Mouse (Mus musculus): Measurements from ENCODE around the gene Cbx8. TPM values are rescaled to one million over a fixed set of nuclear protein-coding genes. Genes with fewer than 3 reads are reported as not detected.

The Cbx8 gene
- total and polyA plus RNA-seq, 2 experiments from 2014 or later, result 6.5 to 10.0 TPM

- Histone ChIP-seq H3K4me2 (ENCODE audit: low read depth, low read length) (no peak overlapping the region), H3K4me3 (ENCODE audit: low read length) (no peak overlapping the region), H3K27ac (no peak overlapping the region), H3K9me3 (ENCODE audit: low read length) (no peaks in the 10 kb centered on the region), H3K36me3 (ENCODE audit: insufficient read depth, low read length) (no peaks in the 10 kb centered on the region), H3K27me3 (ENCODE audit: insufficient read depth, low read length) (0 out of 2 replicates have a peak, but pooled peaks cover 8% of the 10 kb centered on the region), H3K4me1 (ENCODE audit: insufficient read depth, low read length) (peaks cover 15% of the 10 kb centered on the region), H3K9ac (replicated peaks; ENCODE audit: low read length) (no peak overlapping the region)
- TF ChIP-seq CTCF (IDR thresholded peaks at IDR 0.05; ENCODE audit: low read depth), result no peak
- DNase-seq (ENCODE audit: low spot score) (no peak), ATAC-seq (no peak)
- WGBS, result 87% methylated on average over 7 of the region's 7 CpGs
Measured at GRCm38 (mm10) chr11:119021180-119021579, 19.6 kb downstream of the Cbx8 start.

GRCm38 (mm10) chr11:119017506-119017905, 23.3 kb downstream of the Cbx8 start:
- Histone ChIP-seq H3K4me2 (ENCODE audit: low read depth, low read length) (no peak overlapping the region), H3K4me1 (ENCODE audit: insufficient read depth, low read length) (no peaks in the 10 kb centered on the region), H3K27ac (no peak overlapping the region), H3K36me3 (ENCODE audit: insufficient read depth, low read length) (no peaks in the 10 kb centered on the region), H3K27me3 (ENCODE audit: insufficient read depth, low read length) (0 out of 2 replicates have a peak, but pooled peaks cover 8% of the 10 kb centered on the region), H3K9ac (replicated peaks; ENCODE audit: low read length) (no peak overlapping the region), H3K4me3 (ENCODE audit: low read length) (no peak overlapping the region), H3K9me3 (ENCODE audit: low read length) (no peaks in the 10 kb centered on the region)
- ATAC-seq (no peak), DNase-seq (ENCODE audit: low spot score) (no peak)
- TF ChIP-seq CTCF (IDR thresholded peaks at IDR 0.05; ENCODE audit: low read depth), result no peak
- 34% methylated on average over 7 of the region's 7 CpGs for WGBS

- no peaks in the 10 kb centered on the region for H3K27me3 ChIP-seq (ENCODE audit: insufficient read depth, low read length)
- DNase-seq (ENCODE audit: low spot score) (no peak), ATAC-seq (no peak)
- H3K4me3 ChIP-seq (ENCODE audit: low read length), result no peak overlapping the region
- H3K4me2 ChIP-seq (ENCODE audit: low read depth, low read length), result no peak overlapping the region
- no peak overlapping the region for H3K27ac ChIP-seq
- no peaks in the 10 kb centered on the region for H3K36me3 ChIP-seq (ENCODE audit: insufficient read depth, low read length)
- 83% methylated on average over 7 of the region's 7 CpGs for WGBS
- no peak overlapping the region for H3K9ac ChIP-seq (replicated peaks; ENCODE audit: low read length)
- no peaks in the 10 kb centered on the region for H3K4me1 ChIP-seq (ENCODE audit: insufficient read depth, low read length)
- no peak for TF ChIP-seq CTCF (IDR thresholded peaks at IDR 0.05; ENCODE audit: low read depth)
- no peaks in the 10 kb centered on the region for H3K9me3 ChIP-seq (ENCODE audit: low read length)
Measured at GRCm38 (mm10) chr11:119014455-119014854, 26.3 kb downstream of the Cbx8 start.

- Histone ChIP-seq H3K9me3 (ENCODE audit: low read length) (no peaks in the 10 kb centered on the region), H3K27me3 (ENCODE audit: insufficient read depth, low read length) (no peaks in the 10 kb centered on the region), H3K4me1 (ENCODE audit: insufficient read depth, low read length) (no peaks in the 10 kb centered on the region), H3K4me2 (ENCODE audit: low read depth, low read length) (peak overlapping the region; percentile 34), H3K36me3 (ENCODE audit: insufficient read depth, low read length) (no peaks in the 10 kb centered on the region), H3K9ac (replicated peaks; ENCODE audit: low read length) (no peak overlapping the region), H3K27ac (no peak overlapping the region), H3K4me3 (ENCODE audit: low read length) (no peak overlapping the region)
- TF ChIP-seq CTCF (IDR thresholded peaks at IDR 0.05; ENCODE audit: low read depth), result no peak
- peak; percentile 42 for DNase-seq (ENCODE audit: low spot score)
- ATAC-seq, result no peak
- 21% methylated on average over 21 of the region's 21 CpGs for WGBS
Measured at GRCm38 (mm10) chr11:119007461-119008456, 33.0 kb downstream of the Cbx8 start.

GRCm38 (mm10) chr11:119006462-119006861, 34.3 kb downstream of the Cbx8 start:
- Histone ChIP-seq H3K27me3 (ENCODE audit: insufficient read depth, low read length) (no peaks in the 10 kb centered on the region), H3K4me3 (ENCODE audit: low read length) (no peak overlapping the region), H3K36me3 (ENCODE audit: insufficient read depth, low read length) (no peaks in the 10 kb centered on the region), H3K9me3 (ENCODE audit: low read length) (no peaks in the 10 kb centered on the region), H3K9ac (replicated peaks; ENCODE audit: low read length) (no peak overlapping the region), H3K27ac (no peak overlapping the region), H3K4me1 (ENCODE audit: insufficient read depth, low read length) (no peaks in the 10 kb centered on the region), H3K4me2 (ENCODE audit: low read depth, low read length) (no peak overlapping the region)
- ATAC-seq (no peak), DNase-seq (ENCODE audit: low spot score) (no peak)
- 68% methylated on average over 3 of the region's 3 CpGs for WGBS
- peak; percentile 11; the same call in 1 of the 2 replicates for TF ChIP-seq CTCF (IDR thresholded peaks at IDR 0.05; ENCODE audit: low read depth)

- 89% methylated on average over 10 of the region's 10 CpGs for WGBS
- no peak for ATAC-seq
Measured at GRCm38 (mm10) chr11:119005547-119006275, 35.1 kb downstream of the Cbx8 start.

More at GRCm38 (mm10) chr11:119005547-119006275, 35.1 kb downstream of the Cbx8 start:
- Histone ChIP-seq H3K27ac (no peak overlapping the region), H3K9ac (replicated peaks; ENCODE audit: low read length) (no peak overlapping the region), H3K36me3 (ENCODE audit: insufficient read depth, low read length) (no peaks in the 10 kb centered on the region), H3K9me3 (ENCODE audit: low read length) (no peaks in the 10 kb centered on the region), H3K4me1 (ENCODE audit: insufficient read depth, low read length) (no peaks in the 10 kb centered on the region), H3K4me3 (ENCODE audit: low read length) (no peak overlapping the region), H3K4me2 (ENCODE audit: low read depth, low read length) (no peak overlapping the region), H3K27me3 (ENCODE audit: insufficient read depth, low read length) (no peaks in the 10 kb centered on the region)
- no peak for DNase-seq (ENCODE audit: low spot score)
- no peak for TF ChIP-seq CTCF (IDR thresholded peaks at IDR 0.05; ENCODE audit: low read depth)

Measured in hindbrain, postnatal 0 days (tissue).